Mouse (Mus musculus) thymus, adult 2 months (tissue): ENCODE measurements at regions not wholly inside any gene's neighbourhood (a gene's known extent, or its start where the extent isn't known, plus 50 kb on each side); places are given as distances from the start of the nearest gene placed in this dataset.

Experiments
- CTCF ChIP-seq: fragments of 200-500 bp; IDR thresholded peaks from 2 replicates; pipeline ENCODE4 v1.5.1; 2012; ENCODE audit warnings: mild to moderate bottlenecking, control low read depth, low read length, moderate library complexity, borderline replicate concordance; ENCODE audit not compliant: control insufficient read depth, poor library complexity, insufficient read depth; ENCODE audit errors: extremely low read depth
- POLR2A ChIP-seq: fragments of 200-500 bp; IDR thresholded peaks from 2 replicates; pipeline ENCODE4 v1.6.1; 2012; ENCODE audit warnings: mild to moderate bottlenecking, low read length, control low read depth, moderate library complexity; ENCODE audit not compliant: control insufficient read depth, poor library complexity, insufficient read depth; ENCODE audit errors: extremely low read depth

DNA sequence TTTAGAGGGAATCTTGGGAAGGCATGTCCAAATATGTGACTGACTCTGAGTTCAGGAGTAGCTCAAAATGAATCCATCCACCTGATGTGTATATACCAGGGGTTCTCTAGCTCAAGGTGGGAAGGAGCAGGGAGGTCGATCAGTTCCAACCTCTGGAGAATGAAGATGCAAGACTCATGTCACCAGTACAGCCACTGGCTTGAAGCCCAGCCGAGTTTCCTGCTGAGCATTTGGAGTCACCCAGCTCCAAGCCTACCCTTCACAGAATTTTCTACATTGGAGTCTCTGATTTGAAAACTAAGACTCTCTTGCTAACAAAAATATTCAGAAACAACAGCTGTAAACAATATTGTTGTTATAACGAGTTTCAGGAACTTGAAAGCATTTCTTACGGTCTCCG is 134.6 kb upstream of the Arglu1 start:
- no peak for TF ChIP-seq POLR2A
- no peak for TF ChIP-seq CTCF
